Mouse (Mus musculus): ENCODE results near the gene Dop1a. TPM values are rescaled to one million over a fixed set of nuclear protein-coding genes. Genes with fewer than 3 reads are reported as not detected.
A peak's percentile ranks its signal among the peaks of the same experiment; 100 is the strongest.

The Dop1a gene
- total and polyA plus RNA-seq, 3 experiments = 9.1 to 17.9 (median 16.2) TPM

DNA sequence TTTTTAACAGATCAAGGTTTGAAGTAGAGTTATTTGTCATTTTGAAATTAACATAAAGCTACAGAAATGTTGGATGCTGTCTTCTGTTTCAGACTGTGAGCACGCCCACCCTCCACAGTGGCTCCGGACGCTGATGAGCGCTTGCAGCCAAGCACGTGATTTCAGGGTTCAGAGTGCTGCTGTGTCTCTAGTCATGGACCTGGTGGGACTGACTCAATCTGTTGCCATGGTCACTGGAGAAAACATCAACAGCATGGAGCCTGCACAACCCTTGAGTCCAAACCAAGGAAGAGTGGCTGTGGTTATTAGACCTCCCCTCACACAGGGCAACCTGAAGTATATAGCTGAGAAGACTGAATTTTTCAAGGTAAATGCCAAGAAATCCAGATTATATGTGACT lies 46.8 kb downstream of the Dop1a start:
- TF ChIP-seq EP300 (IDR thresholded peaks at IDR 0.05; ENCODE audit: insufficient read depth, low read depth, low read length) (no peak), POLR2A (IDR thresholded peaks at IDR 0.05; ENCODE audit: insufficient read depth, low read depth, low read length) (no peak), CTCF (IDR thresholded peaks at IDR 0.05) (no peak)
- H3K36me3 ChIP-seq (ENCODE audit: control insufficient read depth, insufficient read depth, low read length) = peaks cover 2% of the 10 kb centered on the region
- 73% methylated on average over 5 of the region's 5 CpGs for WGBS
- H3K27me3 ChIP-seq (ENCODE audit: control insufficient read depth, insufficient read depth, low read length) = no peaks in the 10 kb centered on the region
- no peaks in the 10 kb centered on the region for H3K79me2 ChIP-seq (replicated peaks; ENCODE audit: control insufficient read depth, insufficient read depth, low read length)
- H3K4me1 ChIP-seq (ENCODE audit: control insufficient read depth, insufficient read depth, low read length) = no peaks in the 10 kb centered on the region
- no peak overlapping the region for H3K4me3 ChIP-seq
- H3K27ac ChIP-seq = no peak overlapping the region
- H3K9ac ChIP-seq (ENCODE audit: low read depth, low read length) = no peak overlapping the region
- peak in 1 of 2 experiments; percentile 19 for DNase-seq
- intact Hi-C loops (cut with DNase I) = no loop called here

- 71% methylated on average over 3 of the region's 3 CpGs for WGBS
- no peaks in the 10 kb centered on the region for H3K4me1 ChIP-seq (ENCODE audit: control insufficient read depth, insufficient read depth, low read length)
- H3K9ac ChIP-seq (ENCODE audit: low read depth, low read length) = no peak overlapping the region
- no peaks in the 10 kb centered on the region for H3K79me2 ChIP-seq (replicated peaks; ENCODE audit: control insufficient read depth, insufficient read depth, low read length)
- TF ChIP-seq POLR2A (IDR thresholded peaks at IDR 0.05; ENCODE audit: insufficient read depth, low read depth, low read length) (no peak), EP300 (IDR thresholded peaks at IDR 0.05; ENCODE audit: insufficient read depth, low read depth, low read length) (no peak)
- no peak for DNase-seq
- no peak overlapping the region for H3K4me3 ChIP-seq
- H3K36me3 ChIP-seq (ENCODE audit: control insufficient read depth, insufficient read depth, low read length) = peaks cover 2% of the 10 kb centered on the region
- intact Hi-C loops (cut with DNase I) = no loop called here
- no peaks in the 10 kb centered on the region for H3K27me3 ChIP-seq (ENCODE audit: control insufficient read depth, insufficient read depth, low read length)
- no peak overlapping the region for H3K27ac ChIP-seq
These were observed 47.4 kb downstream of the Dop1a start for GRCm38 (mm10) chr9:86514390-86514789.

DNA sequence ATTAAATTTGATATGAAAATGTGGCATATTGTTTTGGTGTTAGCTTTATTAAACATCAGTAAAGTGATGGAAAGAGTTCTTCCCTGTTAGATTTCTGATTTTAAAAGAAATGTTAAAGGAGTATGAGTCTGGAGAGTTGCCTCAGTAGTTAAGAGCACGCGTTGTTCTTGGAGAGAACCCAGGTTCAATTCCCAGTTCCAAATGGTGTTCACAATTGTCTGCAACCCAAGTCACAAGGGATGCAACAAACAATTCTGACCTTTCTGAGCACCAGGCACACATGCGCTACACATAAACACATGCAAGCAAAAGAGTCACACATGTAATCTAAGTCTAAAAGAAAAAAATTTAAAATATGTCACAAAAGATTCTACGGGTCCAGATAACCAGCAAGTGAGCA lies 47.8 kb downstream of the Dop1a start:
- no peak overlapping the region for H3K9ac ChIP-seq (ENCODE audit: low read depth, low read length)
- H3K79me2 ChIP-seq (replicated peaks; ENCODE audit: control insufficient read depth, insufficient read depth, low read length) = no peaks in the 10 kb centered on the region
- H3K4me3 ChIP-seq = no peak overlapping the region
- WGBS = 78% methylated on average over 4 of the region's 4 CpGs
- H3K27me3 ChIP-seq (ENCODE audit: control insufficient read depth, insufficient read depth, low read length) = no peaks in the 10 kb centered on the region
- H3K36me3 ChIP-seq (ENCODE audit: control insufficient read depth, insufficient read depth, low read length) = peaks cover 2% of the 10 kb centered on the region
- no peak overlapping the region for H3K27ac ChIP-seq
- no peaks in the 10 kb centered on the region for H3K4me1 ChIP-seq (ENCODE audit: control insufficient read depth, insufficient read depth, low read length)
- intact Hi-C loops (cut with DNase I) = loop anchor here (5.0 kb wide), 1 partner anchor 53 kb away; no protein-coding TSS in a partner anchor
- no peak for TF ChIP-seq CTCF (IDR thresholded peaks at IDR 0.05)
- DNase-seq = peak in 1 of 2 experiments; percentile 10

DNA sequence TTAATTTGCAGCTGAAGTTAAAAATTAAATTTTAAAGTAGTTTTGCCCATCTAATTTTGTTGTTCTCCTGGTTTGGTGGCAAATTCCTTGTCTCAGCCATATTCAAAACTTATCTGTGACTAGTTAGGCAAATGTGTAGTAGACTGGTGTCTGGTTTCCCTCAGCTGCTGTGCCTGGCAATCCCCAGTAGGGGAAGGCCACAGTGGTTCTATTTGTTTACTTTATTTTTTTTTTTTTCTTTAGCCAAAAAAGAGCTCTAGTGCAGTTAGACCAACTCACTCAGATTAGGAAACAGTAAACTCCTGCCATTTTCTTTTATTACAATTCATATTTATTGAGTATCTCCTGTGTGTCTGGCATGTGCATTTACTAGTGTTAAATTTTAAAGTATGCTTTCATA lies 55.4 kb downstream of the Dop1a start:
- Histone ChIP-seq H3K79me2 (replicated peaks; ENCODE audit: control insufficient read depth, insufficient read depth, low read length) (no peaks in the 10 kb centered on the region), H3K4me3 (no peak overlapping the region), H3K36me3 (ENCODE audit: control insufficient read depth, insufficient read depth, low read length) (peaks cover 2% of the 10 kb centered on the region), H3K9ac (ENCODE audit: low read depth, low read length) (no peak overlapping the region), H3K27me3 (ENCODE audit: control insufficient read depth, insufficient read depth, low read length) (no peaks in the 10 kb centered on the region), H3K4me1 (ENCODE audit: control insufficient read depth, insufficient read depth, low read length) (no peaks in the 10 kb centered on the region), H3K27ac (no peak overlapping the region)
- TF ChIP-seq CTCF (IDR thresholded peaks at IDR 0.05) = no peak
- TF ChIP-seq POLR2A (IDR thresholded peaks at IDR 0.05; ENCODE audit: insufficient read depth, low read depth, low read length) = no peak
- TF ChIP-seq EP300 (IDR thresholded peaks at IDR 0.05; ENCODE audit: insufficient read depth, low read depth, low read length) = no peak
- DNase-seq = no peak
- intact Hi-C loops (cut with DNase I) = no loop called here

DNA sequence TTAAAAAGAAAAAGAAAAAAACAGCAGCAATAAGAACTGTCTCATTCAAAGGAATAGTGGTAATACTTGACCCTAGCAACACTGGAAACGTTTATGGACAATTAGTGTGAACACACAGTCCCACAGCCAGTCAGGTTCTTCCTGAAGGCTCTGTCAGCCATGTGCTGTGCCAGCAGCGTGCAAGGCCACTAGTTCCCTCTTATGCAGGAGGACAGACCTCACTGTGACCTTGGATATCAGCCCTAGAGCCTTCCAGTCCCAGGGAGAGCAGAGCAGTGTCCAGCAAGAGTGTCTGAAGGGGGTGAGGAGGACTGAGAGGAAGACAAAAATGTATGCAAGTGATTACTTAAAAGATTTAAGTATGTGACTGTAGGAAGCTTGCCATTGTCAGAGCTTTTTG lies 58.6 kb downstream of the Dop1a start:
- H3K79me2 ChIP-seq (replicated peaks; ENCODE audit: control insufficient read depth, insufficient read depth, low read length) = no peaks in the 10 kb centered on the region
- no peak overlapping the region for H3K27ac ChIP-seq
- H3K36me3 ChIP-seq (ENCODE audit: control insufficient read depth, insufficient read depth, low read length) = peaks cover 2% of the 10 kb centered on the region
- WGBS = 22% methylated on average over 2 of the region's 2 CpGs
- no peaks in the 10 kb centered on the region for H3K27me3 ChIP-seq (ENCODE audit: control insufficient read depth, insufficient read depth, low read length)
- no peak for DNase-seq
- intact Hi-C loops (cut with DNase I) = no loop called here
- no peak overlapping the region for H3K4me3 ChIP-seq
- TF ChIP-seq EP300 (IDR thresholded peaks at IDR 0.05; ENCODE audit: insufficient read depth, low read depth, low read length) (no peak), CTCF (IDR thresholded peaks at IDR 0.05) (no peak), POLR2A (IDR thresholded peaks at IDR 0.05; ENCODE audit: insufficient read depth, low read depth, low read length) (no peak)
- H3K4me1 ChIP-seq (ENCODE audit: control insufficient read depth, insufficient read depth, low read length) = no peaks in the 10 kb centered on the region
- H3K9ac ChIP-seq (ENCODE audit: low read depth, low read length) = no peak overlapping the region

DNA sequence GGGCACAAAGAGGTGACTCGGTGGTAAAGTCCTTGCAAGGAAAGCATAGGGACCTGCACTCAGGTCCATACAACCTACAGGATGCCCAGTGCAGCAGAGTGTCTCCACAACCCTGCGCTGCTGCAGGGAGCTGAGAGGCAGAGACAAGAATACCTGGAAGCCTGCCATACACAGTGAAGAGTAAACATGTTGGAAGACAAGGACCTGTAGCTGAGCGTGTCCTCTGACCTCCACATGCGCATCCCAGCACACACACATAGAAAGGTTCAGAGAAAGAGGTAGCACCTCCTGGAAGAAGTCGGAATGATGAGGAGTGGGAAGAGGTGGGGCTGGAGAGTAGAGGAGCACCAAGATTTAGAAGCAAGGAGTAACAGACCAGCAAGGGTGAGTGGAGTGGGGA lies 67.1 kb downstream of the Dop1a start:
- Histone ChIP-seq H3K4me1 (ENCODE audit: control insufficient read depth, insufficient read depth, low read length) (no peaks in the 10 kb centered on the region), H3K36me3 (ENCODE audit: control insufficient read depth, insufficient read depth, low read length) (no peaks in the 10 kb centered on the region; the same call in 1 of the 2 replicates), H3K27me3 (ENCODE audit: control insufficient read depth, insufficient read depth, low read length) (no peaks in the 10 kb centered on the region), H3K27ac (no peak overlapping the region), H3K4me3 (no peak overlapping the region), H3K9ac (ENCODE audit: low read depth, low read length) (no peak overlapping the region), H3K79me2 (replicated peaks; ENCODE audit: control insufficient read depth, insufficient read depth, low read length) (no peaks in the 10 kb centered on the region)
- intact Hi-C loops (cut with DNase I) = no loop called here
- TF ChIP-seq CTCF (IDR thresholded peaks at IDR 0.05) = no peak
- TF ChIP-seq POLR2A (IDR thresholded peaks at IDR 0.05; ENCODE audit: insufficient read depth, low read depth, low read length) = no peak
- TF ChIP-seq EP300 (IDR thresholded peaks at IDR 0.05; ENCODE audit: insufficient read depth, low read depth, low read length) = no peak
- no peak for DNase-seq
- WGBS = 86% methylated on average over 5 of the region's 5 CpGs

Measured in heart, adult 2 months (tissue).